Mouse (Mus musculus) limb, embryonic 14.5 days (tissue): ENCODE results near the gene Eif3j1. TPM values are rescaled to one million over a fixed set of nuclear protein-coding genes. Genes with fewer than 3 reads are reported as not detected.

Experiments used
- ATAC-seq: fragments of 200-750 bp; cut with Nextera tagmentation; 2 replicates; pipeline ENCODE4 v1.8.0; 2017; ENCODE audit warnings: low read depth, moderate number of reproducible peaks, moderate TSS enrichment; ENCODE audit not compliant: low FRiP score
- DNase-seq: peaks from one replicate; pipeline ENCODE4 v3.0.0-alpha.2; 2015; ENCODE audit warnings: low spot score
- H3K27ac ChIP-seq: fragments of 300-500 bp; sonication (generic); replicated peaks from 2 replicates; pipeline ENCODE4 v1.5.1; 2014; ENCODE audit warnings: low read depth, mild to moderate bottlenecking, low read length, moderate library complexity, mixed read lengths
- H3K27me3 ChIP-seq: fragments of 300-500 bp; sonication (generic); 2 replicates; pipeline ENCODE4 v1.6.1; 2014; ENCODE audit warnings: low read length, mixed read lengths; ENCODE audit not compliant: control insufficient read depth, insufficient read depth
- H3K36me3 ChIP-seq: fragments of 300-500 bp; sonication (generic); 2 replicates; pipeline ENCODE4 v1.6.1; 2014; ENCODE audit warnings: mild to moderate bottlenecking, low read length, moderate library complexity, mixed read lengths; ENCODE audit not compliant: control insufficient read depth, insufficient read depth
- H3K4me1 ChIP-seq: fragments of 300-500 bp; sonication (generic); 2 replicates; pipeline ENCODE4 v1.6.1; 2014; ENCODE audit warnings: antibody characterized with exemption, low read length, mixed read lengths; ENCODE audit not compliant: control insufficient read depth, insufficient read depth
- H3K4me2 ChIP-seq: fragments of 300-500 bp; sonication (generic); replicated peaks from 2 replicates; pipeline ENCODE4 v1.6.1; 2014; ENCODE audit warnings: low read depth, mild to moderate bottlenecking, low read length, moderate library complexity; ENCODE audit not compliant: severe bottlenecking
- H3K4me3 ChIP-seq: fragments of 300-500 bp; sonication (generic); replicated peaks from 2 replicates; pipeline ENCODE4 v1.5.1; 2014; ENCODE audit warnings: low read length
- H3K9ac ChIP-seq: fragments of 300-500 bp; sonication (generic); 2 replicates; pipeline ENCODE4 v1.6.1; 2014; ENCODE audit warnings: mild to moderate bottlenecking, low read depth, low read length, moderate library complexity; ENCODE audit not compliant: severe bottlenecking
- H3K9me3 ChIP-seq: fragments of 300-500 bp; sonication (generic); 2 replicates; pipeline ENCODE4 v1.6.1; 2016; ENCODE audit warnings: low read length; ENCODE audit not compliant: control insufficient read depth
- POLR2A ChIP-seq: fragments of 200-500 bp; IDR thresholded peaks from 2 replicates; pipeline ENCODE4 v1.8.0; 2012; ENCODE audit warnings: inconsistent platforms, mild to moderate bottlenecking, moderate library complexity, borderline replicate concordance; ENCODE audit not compliant: insufficient read depth, insufficient read length; ENCODE audit errors: extremely low read depth
- WGBS: fragments of 180-500 bp; shearing (Covaris S2); extraction: QIAGEN DNeasy Blood & Tissue Kit; methylation state at CpG from one replicate; pipeline ENCODE4 v1.1.7; 2014; 5-methylcytosine and 5-hydroxymethylcytosine counted together
- polyA plus RNA-seq, 2 experiments: library from polyadenylated mRNA; depleted of rRNA in 1 of 2; stranded (reverse) in 1 of 2; unstranded in 1 of 2; fragments of >200 nt; fragmentation: Nextera tagmentation in 1 of 2; extraction: Ambion mirVana in 1 of 2; gene quantifications; 2 replicates each; pipeline versions ENCODE4 v1.2.1 to v1.2.3; 2012 to 2014

The Eif3j1 gene
- polyA plus RNA-seq, 2 experiments: 12.1 to 17.9 TPM

DNA sequence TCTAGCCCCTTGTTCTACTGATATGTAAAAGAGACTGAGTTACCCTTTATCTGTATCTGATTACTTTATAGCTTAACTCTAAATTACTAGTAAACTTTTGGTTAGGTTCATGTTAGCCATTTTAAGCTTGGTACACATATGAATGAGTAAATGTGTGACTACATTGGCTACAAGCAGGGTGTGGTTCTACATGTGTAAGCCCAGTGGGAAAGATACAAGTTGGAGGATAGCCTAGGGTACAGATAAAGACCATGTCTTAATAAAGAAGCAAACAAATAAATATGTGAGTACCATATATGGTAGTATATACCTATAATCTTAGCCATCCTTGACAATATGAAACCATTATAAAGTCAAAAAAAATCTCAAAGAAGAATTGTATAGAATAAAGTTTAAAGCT lies 15.6 kb downstream of the Eif3j1 start:
- Histone ChIP-seq H3K9ac (no peak overlapping the region), H3K9me3 (no peaks in the 10 kb centered on the region), H3K4me3 (no peak overlapping the region), H3K4me1 (no peaks in the 10 kb centered on the region), H3K27ac (no peak overlapping the region), H3K4me2 (no peak overlapping the region), H3K36me3 (peaks cover 51% of the 10 kb centered on the region), H3K27me3 (no peaks in the 10 kb centered on the region)
- TF ChIP-seq POLR2A: no peak
- no peak for ATAC-seq
- DNase-seq: no peak

DNA sequence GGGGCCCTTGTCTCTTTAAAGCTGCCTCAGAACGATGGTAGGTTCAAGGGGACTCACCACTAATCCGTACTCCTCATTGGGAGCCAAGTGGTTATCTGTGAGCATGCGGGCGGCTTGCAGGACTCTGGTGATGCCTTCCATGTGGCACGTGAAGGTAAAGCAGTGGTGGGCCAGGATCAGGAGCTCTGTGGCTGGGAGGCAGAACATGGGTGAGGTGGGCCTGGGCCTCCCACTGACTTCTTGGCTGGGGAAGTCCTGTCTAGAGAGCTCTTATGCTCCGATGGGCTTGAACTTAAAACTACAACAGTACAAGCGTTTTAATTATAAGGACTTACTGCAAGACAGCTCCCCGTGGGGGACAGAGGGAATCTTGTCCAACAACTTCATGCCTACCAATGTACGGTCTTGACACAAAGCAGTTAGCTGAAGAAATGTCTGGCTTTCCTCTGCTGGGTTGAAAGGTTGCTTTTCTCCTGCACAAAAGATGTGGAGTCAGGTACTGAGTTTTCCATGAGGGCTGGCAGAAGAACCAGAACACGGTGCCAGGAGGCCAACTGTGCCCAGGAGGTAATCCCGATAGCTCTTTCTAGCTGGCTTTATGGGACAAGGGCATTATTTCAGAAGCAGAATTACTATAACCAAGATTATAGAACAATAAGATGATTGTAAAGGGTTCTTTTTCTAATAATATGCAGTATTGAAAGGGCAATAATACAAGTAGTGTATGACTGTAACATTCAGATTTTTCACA lies 31.2 kb downstream of the Eif3j1 start:
- H3K36me3 ChIP-seq: peaks cover 50% of the 10 kb centered on the region
- no peaks in the 10 kb centered on the region for H3K27me3 ChIP-seq
- no peak for TF ChIP-seq POLR2A
- no peaks in the 10 kb centered on the region for H3K9me3 ChIP-seq
- ATAC-seq (no peak), DNase-seq (no peak)
- H3K4me3 ChIP-seq: no peak overlapping the region
- H3K27ac ChIP-seq: no peak overlapping the region
- WGBS: 94% methylated on average over 11 of the region's 11 CpGs
- H3K4me2 ChIP-seq: no peak overlapping the region
- no peaks in the 10 kb centered on the region for H3K4me1 ChIP-seq
- H3K9ac ChIP-seq: no peak overlapping the region

DNA sequence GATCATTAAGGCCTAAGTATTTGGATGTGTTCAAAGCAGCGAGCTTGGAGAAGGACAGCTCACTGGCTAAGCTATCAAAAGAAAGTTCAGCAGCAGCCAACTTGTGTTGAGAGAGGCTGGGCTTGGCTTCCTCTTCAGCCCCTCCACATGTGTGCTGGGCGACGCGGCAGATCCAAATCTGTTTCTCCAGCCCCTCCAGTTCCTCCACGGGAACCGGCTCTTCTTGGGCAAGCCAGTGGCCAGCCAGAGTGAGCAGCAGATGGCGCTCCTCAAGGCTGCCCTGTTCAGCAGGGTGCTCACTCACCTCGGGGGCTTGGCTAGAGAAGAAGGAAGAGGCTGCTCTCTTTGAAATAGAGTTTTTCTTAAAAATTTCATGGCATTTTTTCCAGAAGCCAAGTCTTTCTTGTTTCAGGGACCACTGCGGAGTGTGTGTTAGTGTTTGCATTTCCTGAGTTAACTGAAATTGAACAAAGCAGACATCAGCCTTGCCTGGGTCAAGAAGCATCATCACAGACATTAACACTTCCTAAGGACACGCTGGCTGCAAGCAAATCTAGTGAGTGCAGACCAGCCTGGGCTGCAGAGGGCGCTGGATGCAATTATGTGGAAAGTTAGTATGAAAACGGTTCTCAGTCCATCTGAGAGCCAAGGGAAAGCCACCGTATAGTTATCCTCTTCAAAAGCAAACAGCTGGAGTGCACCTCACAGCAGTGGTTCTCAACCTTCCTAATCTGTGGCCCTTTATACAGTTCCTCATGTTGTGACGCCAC lies 37.0 kb downstream of the Eif3j1 start:
- TF ChIP-seq POLR2A: no peak
- 51% methylated on average over 14 of the region's 14 CpGs for WGBS
- peaks cover 42% of the 10 kb centered on the region for H3K36me3 ChIP-seq
- DNase-seq: no peak
- H3K27ac ChIP-seq: no peak overlapping the region
- no peak; the same call in 1 of the 2 replicates for ATAC-seq
- H3K4me1 ChIP-seq: no peaks in the 10 kb centered on the region
- no peaks in the 10 kb centered on the region for H3K9me3 ChIP-seq
- no peak overlapping the region for H3K4me2 ChIP-seq
- H3K4me3 ChIP-seq: no peak overlapping the region
- no peak overlapping the region for H3K9ac ChIP-seq
- no peaks in the 10 kb centered on the region for H3K27me3 ChIP-seq

DNA sequence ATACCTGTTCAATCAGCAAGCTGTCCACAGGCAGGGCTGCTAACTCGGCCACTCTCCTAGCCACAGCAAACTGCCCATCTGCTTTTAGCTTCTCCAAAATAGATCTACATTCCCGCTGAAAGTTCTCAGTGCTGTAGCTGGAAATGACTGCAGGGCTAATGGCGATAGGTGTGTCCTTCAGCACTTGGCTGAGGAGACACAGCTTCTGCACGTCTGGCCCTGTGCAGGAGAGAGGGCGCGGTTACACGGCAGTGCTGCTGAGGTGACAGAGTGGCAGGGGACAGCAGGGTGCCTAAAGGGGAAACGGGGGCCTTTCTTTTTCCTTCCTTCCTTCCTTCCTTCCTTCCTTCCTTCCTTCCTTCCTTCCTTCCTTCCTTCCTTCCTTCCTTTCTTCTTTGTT lies 37.9 kb downstream of the Eif3j1 start:
- no peak for ATAC-seq
- Histone ChIP-seq H3K36me3 (peaks cover 43% of the 10 kb centered on the region), H3K27me3 (no peaks in the 10 kb centered on the region), H3K4me1 (no peaks in the 10 kb centered on the region), H3K27ac (no peak overlapping the region), H3K4me2 (no peak overlapping the region), H3K9me3 (no peaks in the 10 kb centered on the region), H3K4me3 (no peak overlapping the region), H3K9ac (no peak overlapping the region)
- 63% methylated on average over 7 of the region's 8 CpGs for WGBS
- TF ChIP-seq POLR2A: no peak
- DNase-seq: no peak

DNA sequence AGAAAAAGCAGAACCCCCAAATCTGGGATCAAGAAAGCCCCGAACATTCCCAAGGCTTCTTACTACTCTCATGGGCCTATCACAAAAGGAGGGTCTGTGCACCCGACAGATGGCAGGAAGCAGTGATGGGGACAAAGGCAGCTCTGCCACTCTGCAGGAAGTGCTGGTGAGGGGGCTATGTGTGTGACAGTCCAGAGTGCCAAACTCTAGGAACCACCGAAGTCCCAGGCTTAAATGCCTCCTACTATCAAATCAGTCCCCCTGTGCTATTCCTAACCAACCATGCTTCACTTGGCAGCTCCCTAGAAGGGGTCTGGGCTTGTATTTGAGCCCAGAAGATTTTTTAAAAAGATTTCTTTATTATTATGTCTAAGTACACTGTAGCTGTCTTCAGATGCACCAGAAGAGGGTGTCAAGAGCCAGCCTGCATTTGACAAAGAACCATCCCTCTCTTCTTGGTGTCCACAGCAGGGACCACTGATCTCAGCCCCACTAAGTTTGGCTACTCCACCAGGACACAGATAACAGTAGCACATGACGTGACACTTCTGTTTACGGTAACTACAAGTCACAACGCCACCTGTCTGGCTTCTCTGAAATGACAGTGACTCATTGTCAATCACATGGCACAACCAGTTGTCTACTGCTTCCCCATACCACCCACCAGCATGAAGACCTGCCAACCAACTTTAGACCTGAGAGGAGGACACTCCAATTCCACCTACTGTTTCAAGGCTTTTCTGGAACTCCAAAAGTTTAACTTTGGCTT lies 41.0 kb downstream of the Eif3j1 start:
- DNase-seq (no peak), ATAC-seq (no peak)
- no peak for TF ChIP-seq POLR2A
- Histone ChIP-seq H3K4me3 (no peak overlapping the region), H3K4me2 (no peak overlapping the region), H3K27me3 (no peaks in the 10 kb centered on the region), H3K4me1 (no peaks in the 10 kb centered on the region), H3K9me3 (no peaks in the 10 kb centered on the region), H3K9ac (no peak overlapping the region), H3K36me3 (peaks cover 52% of the 10 kb centered on the region), H3K27ac (no peak overlapping the region)
- WGBS: 88% methylated on average over 6 of the region's 6 CpGs
